Mouse (Mus musculus) lung, embryonic 14.5 days (tissue): ENCODE measurements around the gene Olfr1381. TPM values are rescaled to one million over a fixed set of nuclear protein-coding genes. Genes with fewer than 3 reads are reported as not detected.
"Not testable (repeated sequence)": the region's sequence is repeated elsewhere in the genome, so short reads cannot be mapped to it uniquely, and the experiment has no call there.

Experiments
- ATAC-seq: fragments of 200-750 bp; cut with Nextera tagmentation; 2 replicates; pipeline ENCODE4 v1.8.0; 2017; ENCODE audit warnings: mild to moderate bottlenecking, moderate TSS enrichment, moderate library complexity; ENCODE audit not compliant: insufficient read depth
- DNase-seq: peaks from one replicate; pipeline ENCODE4 v3.0.0-alpha.2; 2015
- H3K27ac ChIP-seq: fragments of 300-500 bp; sonication (generic); 2 replicates; pipeline ENCODE4 v1.5.1; 2014; ENCODE audit warnings: low read depth, mild to moderate bottlenecking, moderate library complexity
- H3K27me3 ChIP-seq: fragments of 300-500 bp; sonication (generic); 2 replicates; pipeline ENCODE4 v1.6.1; 2014; ENCODE audit warnings: low read length, control low read depth; ENCODE audit not compliant: insufficient read depth
- H3K36me3 ChIP-seq: fragments of 300-500 bp; sonication (generic); 2 replicates; pipeline ENCODE4 v1.6.1; 2014; ENCODE audit warnings: control low read depth; ENCODE audit not compliant: insufficient read depth
- H3K4me1 ChIP-seq: fragments of 300-500 bp; sonication (generic); 2 replicates; pipeline ENCODE4 v1.6.1; 2014; ENCODE audit warnings: antibody characterized with exemption, control low read depth; ENCODE audit not compliant: insufficient read depth
- H3K4me2 ChIP-seq: fragments of 300-500 bp; sonication (generic); 2 replicates; pipeline ENCODE4 v1.6.1; 2014; ENCODE audit warnings: mild to moderate bottlenecking
- H3K4me3 ChIP-seq: fragments of 300-500 bp; sonication (generic); 2 replicates; pipeline ENCODE4 v1.5.1; 2014; ENCODE audit warnings: low read depth, low read length
- H3K9ac ChIP-seq: fragments of 300-500 bp; sonication (generic); 2 replicates; pipeline ENCODE4 v1.6.1; 2014
- H3K9me3 ChIP-seq: fragments of 300-500 bp; sonication (generic); 2 replicates; pipeline ENCODE4 v1.6.1; 2016; ENCODE audit warnings: low read depth, low read length, control low read depth
- CTCF ChIP-seq: IDR thresholded peaks from 2 replicates; pipeline ENCODE4 v1.5.1; 2016; ENCODE audit warnings: antibody characterized with exemption, low read depth
- WGBS: fragments of 180-500 bp; shearing (Covaris S2); extraction: QIAGEN DNeasy Blood & Tissue Kit; methylation state at CpG from one replicate; pipeline ENCODE4 v1.1.7; 2014; 5-methylcytosine and 5-hydroxymethylcytosine counted together
- polyA plus RNA-seq: library from polyadenylated mRNA; unstranded; fragments of >200 nt; fragmentation: Nextera tagmentation; extraction: Ambion mirVana; gene quantifications from 2 replicates; pipeline ENCODE4 v1.2.1, GENCODE M21; 2014

Olfr1381 gene
- polyA plus RNA-seq = not detected in 2 replicates

GRCm38 (mm10) chr11:49543149-49543548, at the start of gene Olfr1381:
Olfr1381 (plus strand) TSS chr11:49543449.
- not testable (repeated sequence) for DNase-seq, ATAC-seq, H3K27me3 ChIP-seq, H3K4me1 ChIP-seq, H3K9ac ChIP-seq, H3K27ac ChIP-seq, H3K4me3 ChIP-seq, H3K9me3 ChIP-seq, H3K4me2 ChIP-seq, H3K36me3 ChIP-seq
- 65% methylated on average over 3 of the region's 3 CpGs for WGBS

GRCm38 (mm10) chr11:49518086-49518485, 25.2 kb upstream of the Olfr1381 start:
- Histone ChIP-seq H3K4me2 (no peak overlapping the region), H3K4me1 (no peaks in the 10 kb centered on the region), H3K36me3 (no peaks in the 10 kb centered on the region), H3K27me3 (no peaks in the 10 kb centered on the region), H3K9ac (no peak overlapping the region), H3K4me3 (no peak overlapping the region), H3K27ac (no peak overlapping the region), H3K9me3 (no peaks in the 10 kb centered on the region)
- ATAC-seq (no peak), DNase-seq (no peak)
- TF ChIP-seq CTCF = no peak
- 54% methylated on average over 5 of the region's 5 CpGs for WGBS

GRCm38 (mm10) chr11:49519348-49519747, 23.9 kb upstream of the Olfr1381 start, which contains the start of gene Olfr1383:
Olfr1383 (plus strand) TSS chr11:49519648.
- ATAC-seq (no peak), DNase-seq (no peak)
- no peak for TF ChIP-seq CTCF
- Histone ChIP-seq H3K9ac (no peak within 1 kb of the TSS), H3K4me1 (no peaks in the 10 kb centered on the region), H3K9me3 (no peaks in the 10 kb centered on the region), H3K4me3 (no peak within 1 kb of the TSS), H3K4me2 (no peak within 1 kb of the TSS), H3K27me3 (no peaks in the 10 kb centered on the region), H3K36me3 (no peaks in the 10 kb centered on the region), H3K27ac (no peak within 1 kb of the TSS)

- Histone ChIP-seq H3K27ac (no peak within 1 kb of the TSS), H3K4me1 (no peaks in the 10 kb centered on the region), H3K4me2 (no peak within 1 kb of the TSS), H3K9ac (no peak within 1 kb of the TSS), H3K9me3 (no peaks in the 10 kb centered on the region), H3K36me3 (no peaks in the 10 kb centered on the region), H3K27me3 (no peaks in the 10 kb centered on the region), H3K4me3 (no peak within 1 kb of the TSS)
- no peak for ATAC-seq
- 78% methylated on average over 3 of the region's 3 CpGs for WGBS
- no peak for TF ChIP-seq CTCF
- no peak for DNase-seq
These were observed 15.3 kb upstream of the Olfr1381 start, which contains the start of gene Olfr1382 for GRCm38 (mm10) chr11:49527947-49528346. Olfr1382 (plus strand) TSS chr11:49528247.

- no peak for TF ChIP-seq CTCF
- H3K9me3 ChIP-seq = no peaks in the 10 kb centered on the region
- no peak for ATAC-seq
These were observed 10.5 kb upstream of the Olfr1381 start for GRCm38 (mm10) chr11:49532761-49533160.

GRCm38 (mm10) chr11:49536631-49537030, 6.6 kb upstream of the Olfr1381 start:
- not testable (repeated sequence) for H3K4me3 ChIP-seq, H3K4me1 ChIP-seq, H3K27ac ChIP-seq, H3K9me3 ChIP-seq, H3K36me3 ChIP-seq, H3K27me3 ChIP-seq, H3K9ac ChIP-seq, H3K4me2 ChIP-seq, ATAC-seq
- 83% methylated on average over 2 of the region's 2 CpGs for WGBS
- peak; percentile 8 for DNase-seq
- TF ChIP-seq CTCF = peak; percentile 24

More at GRCm38 (mm10) chr11:49532761-49533160, 10.5 kb upstream of the Olfr1381 start:
- Histone ChIP-seq H3K27ac (no peak overlapping the region), H3K4me1 (no peaks in the 10 kb centered on the region), H3K9ac (no peak overlapping the region), H3K36me3 (no peaks in the 10 kb centered on the region), H3K27me3 (no peaks in the 10 kb centered on the region), H3K4me2 (no peak overlapping the region), H3K4me3 (no peak overlapping the region)
- DNase-seq = no peak

- H3K4me3 ChIP-seq, H3K4me2 ChIP-seq, H3K27ac ChIP-seq, ATAC-seq, H3K36me3 ChIP-seq, H3K9me3 ChIP-seq, H3K9ac ChIP-seq, H3K4me1 ChIP-seq, H3K27me3 ChIP-seq: not testable (repeated sequence)
- WGBS = 69% methylated on average over 3 of the region's 3 CpGs
- peak; percentile 32; the same call in 1 of the 2 replicates for TF ChIP-seq CTCF
- peak; percentile 18 for DNase-seq
These were observed 10.8 kb downstream of the Olfr1381 start for GRCm38 (mm10) chr11:49554033-49554432.

- ATAC-seq, H3K9ac ChIP-seq, H3K9me3 ChIP-seq, H3K27me3 ChIP-seq, DNase-seq, H3K4me3 ChIP-seq, H3K36me3 ChIP-seq, H3K4me1 ChIP-seq, H3K27ac ChIP-seq, H3K4me2 ChIP-seq: not testable (repeated sequence)
- WGBS = 73% methylated on average over 5 of the region's 5 CpGs
These were observed 13.3 kb downstream of the Olfr1381 start, which contains the start of gene Olfr1380 for GRCm38 (mm10) chr11:49556578-49556977. Olfr1380 (plus strand) TSS chr11:49556878.
